Mouse (Mus musculus) ES-CJ7 (cell line): ENCODE data around the gene Ech1.

Source experiments
- DNase-seq: peaks from one replicate; pipeline ENCODE4 v3.0.0; 2011; ENCODE audit warnings: low read depth, low spot score

The Ech1 gene

DNA sequence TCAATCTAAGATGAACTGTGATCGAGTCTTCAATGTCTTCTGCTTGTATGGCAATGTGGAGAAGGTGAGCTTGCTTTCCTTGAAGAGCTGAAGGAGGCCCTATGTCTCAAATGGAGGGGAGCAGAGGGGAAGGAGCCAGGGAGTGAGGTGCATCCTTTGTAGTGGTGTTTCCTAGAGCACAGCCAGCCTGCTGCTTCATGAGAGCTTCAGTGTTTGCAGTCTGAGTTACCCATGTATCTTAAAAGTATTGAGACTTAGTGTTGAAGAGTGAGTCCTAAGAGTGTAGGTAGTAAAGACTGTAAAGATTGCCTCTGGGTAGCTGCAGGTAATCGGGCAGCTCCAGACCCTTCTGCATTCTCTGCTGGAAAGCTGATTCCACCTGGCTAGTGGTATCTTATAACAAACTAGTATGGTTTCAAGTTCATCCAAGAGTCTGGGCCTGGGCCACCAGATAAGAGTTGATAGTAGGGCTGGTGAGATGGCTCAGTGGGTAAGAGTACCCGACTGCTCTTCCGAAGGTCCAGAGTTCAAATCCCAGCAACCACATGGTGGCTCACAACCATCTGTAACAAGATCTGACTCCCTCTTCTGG, 6.1 kb upstream of the Ech1 start:
- no peak for DNase-seq

DNA sequence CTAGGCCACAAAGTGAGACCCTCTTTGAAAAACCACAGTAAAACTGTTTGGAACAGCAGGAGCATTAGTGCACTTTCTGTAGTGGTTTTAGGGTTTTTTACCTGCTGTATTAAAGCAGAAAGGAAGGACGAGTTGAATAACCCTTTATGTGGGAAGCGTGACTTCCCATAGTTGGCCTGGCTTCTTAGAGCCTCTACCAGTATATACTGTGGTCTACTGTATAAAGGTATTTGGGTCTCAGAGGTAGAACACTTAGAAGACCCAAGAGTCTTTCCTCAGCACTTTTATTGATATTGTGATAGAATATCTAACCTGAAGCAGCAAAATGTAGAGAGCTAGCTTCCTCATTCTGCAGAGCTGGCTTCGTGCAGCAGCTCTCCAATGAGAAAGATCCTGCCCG, 5.4 kb upstream of the Ech1 start:
- no peak for DNase-seq

DNA sequence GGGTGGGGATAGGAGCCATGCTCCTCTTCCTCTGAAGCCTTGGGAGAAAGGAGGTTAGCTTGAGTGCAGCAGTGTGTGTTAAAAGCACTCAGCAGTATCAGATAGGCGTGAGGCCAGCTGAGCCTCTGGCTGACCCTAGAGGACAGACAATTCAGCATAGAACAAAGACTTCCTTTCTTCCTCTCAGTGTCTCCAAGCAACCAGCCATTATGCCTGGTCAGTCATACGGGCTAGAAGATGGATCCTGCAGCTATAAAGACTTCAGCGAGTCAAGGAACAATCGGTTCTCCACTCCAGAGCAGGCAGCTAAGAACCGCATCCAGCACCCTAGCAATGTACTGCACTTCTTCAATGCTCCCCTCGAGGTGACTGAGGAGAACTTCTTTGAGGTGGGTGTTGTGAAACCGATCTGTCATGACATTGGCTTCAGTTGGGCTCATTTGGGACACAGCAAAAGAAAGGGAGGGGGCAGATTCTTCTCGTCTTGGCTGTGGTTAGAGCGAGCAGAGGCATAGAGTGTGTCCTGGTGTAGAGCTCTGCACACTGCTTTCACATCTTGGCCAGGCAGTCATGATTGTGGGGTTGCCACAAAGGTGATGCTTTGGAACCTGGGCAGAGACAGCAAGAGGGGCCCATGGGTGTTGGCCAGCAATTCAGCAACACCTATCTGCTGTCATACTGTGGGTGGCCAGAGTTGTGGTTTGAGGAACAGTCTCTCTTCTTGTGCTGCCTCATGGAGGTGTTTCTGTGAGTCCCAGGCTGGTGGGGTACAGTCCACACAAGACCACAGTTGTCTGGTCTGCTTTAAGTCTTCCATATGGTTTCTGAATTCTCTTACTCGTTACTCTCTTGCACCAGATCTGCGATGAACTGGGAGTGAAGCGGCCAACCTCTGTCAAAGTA, 4.4 kb upstream of the Ech1 start:
- no peak for DNase-seq

DNA sequence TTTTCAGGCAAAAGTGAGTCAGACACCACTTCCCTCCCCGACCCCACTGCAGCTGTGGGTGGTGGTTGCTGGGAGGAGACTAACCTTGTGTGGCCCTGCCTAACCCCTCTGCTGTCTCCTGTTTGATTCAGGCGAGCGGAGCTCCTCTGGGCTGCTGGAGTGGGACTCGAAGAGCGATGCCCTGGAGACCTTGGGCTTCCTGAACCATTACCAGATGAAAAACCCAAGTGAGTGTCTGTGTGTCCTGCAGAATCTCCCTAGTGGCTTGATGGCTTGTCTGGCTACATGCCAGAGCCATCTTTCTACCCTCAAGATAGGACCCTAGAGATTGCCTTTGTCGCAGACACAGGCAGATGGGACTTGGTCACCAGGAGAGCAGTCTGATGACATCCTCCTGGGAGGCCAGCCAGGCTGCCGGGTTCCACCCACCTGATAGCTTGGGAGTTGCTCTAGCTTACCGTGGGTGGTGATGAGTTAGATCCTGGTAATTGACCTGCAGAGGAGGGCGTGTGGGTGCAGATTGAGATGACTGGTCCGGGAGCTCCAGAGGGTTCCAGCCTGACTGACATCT, 3.7 kb upstream of the Ech1 start:
- DNase-seq, result no peak

DNA sequence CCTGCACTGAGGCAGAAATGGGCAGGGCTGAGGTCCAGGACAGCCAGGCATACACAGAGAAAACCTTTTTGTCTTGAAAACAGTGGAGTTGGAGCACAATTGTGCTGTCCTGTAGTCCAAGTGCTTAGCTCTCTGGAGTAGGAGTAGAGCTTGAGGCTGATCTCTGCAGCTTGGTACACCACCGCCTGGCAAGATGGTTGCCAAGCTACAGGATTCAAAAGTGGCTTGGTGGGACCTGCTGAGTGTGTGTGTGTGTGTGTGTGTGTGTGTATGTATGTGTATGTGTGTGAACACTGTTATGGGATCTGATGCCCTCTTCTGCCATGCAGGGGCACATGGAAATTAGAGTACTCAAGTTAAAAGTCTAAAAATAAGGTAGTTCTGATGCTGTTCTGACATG, 2.5 kb upstream of the Ech1 start:
- no peak for DNase-seq

DNA sequence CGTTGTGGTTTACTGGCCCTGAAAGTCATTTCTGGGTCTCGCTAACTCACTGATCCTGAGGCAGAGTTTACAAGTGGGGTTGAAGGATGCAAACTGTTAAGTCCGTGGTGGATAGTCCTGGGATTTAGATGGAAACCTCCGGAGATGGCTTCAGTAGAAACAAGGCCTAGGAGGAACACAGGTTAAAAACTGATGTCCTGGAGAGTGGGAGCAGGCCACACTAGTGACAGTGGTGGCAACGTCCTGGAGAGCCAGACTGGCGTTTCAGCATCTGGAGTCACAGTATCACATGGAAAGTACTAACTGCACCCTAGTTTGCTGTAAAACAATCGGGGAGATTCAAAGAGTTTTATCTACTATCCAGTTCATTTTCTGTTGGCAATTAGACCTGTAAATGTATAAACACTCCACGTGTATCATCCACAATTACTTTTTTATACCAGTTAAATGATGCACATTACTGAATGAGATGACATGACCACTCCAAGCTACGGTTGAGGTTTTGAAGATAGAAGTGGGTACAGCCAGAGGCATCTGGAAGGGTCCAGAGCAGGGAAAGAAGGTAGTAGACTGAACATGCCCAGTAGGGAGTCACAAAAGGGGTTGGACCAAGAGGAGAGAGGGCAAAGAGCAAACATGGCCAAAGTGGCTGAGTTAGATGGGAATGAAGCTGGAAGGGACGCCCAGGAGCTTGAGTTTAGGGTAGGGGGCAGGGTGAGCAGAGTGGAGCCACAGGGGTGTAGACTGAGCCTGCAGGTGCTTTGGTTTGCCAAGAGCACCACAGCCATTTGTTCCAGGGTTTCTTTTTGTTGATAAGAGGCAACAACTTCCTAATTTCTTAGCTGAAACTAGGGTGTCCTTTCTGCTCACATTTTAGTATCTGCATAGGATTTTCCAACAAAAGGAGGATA, 1.8 kb upstream of the Ech1 start:
- no peak for DNase-seq

DNA sequence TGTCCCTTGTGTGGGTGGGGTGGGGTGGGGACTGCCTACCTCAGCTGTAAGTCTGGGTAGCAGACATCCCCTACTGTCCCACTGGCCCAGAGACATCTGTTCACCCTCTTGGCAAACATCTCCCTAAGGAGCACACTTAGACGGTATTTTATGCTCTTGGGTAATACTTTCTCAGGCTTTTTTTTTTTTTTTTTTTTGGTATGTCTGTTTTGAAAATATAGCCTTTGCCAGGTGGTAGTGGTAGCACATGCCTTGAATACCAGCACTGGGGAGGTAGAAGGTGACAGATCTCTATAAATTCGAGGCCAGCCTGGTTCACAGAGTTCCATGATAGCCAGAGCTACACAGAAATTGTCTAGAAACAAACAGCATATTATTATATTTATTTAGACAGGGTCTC, 1.1 kb upstream of the Ech1 start:
- DNase-seq, result no peak

DNA sequence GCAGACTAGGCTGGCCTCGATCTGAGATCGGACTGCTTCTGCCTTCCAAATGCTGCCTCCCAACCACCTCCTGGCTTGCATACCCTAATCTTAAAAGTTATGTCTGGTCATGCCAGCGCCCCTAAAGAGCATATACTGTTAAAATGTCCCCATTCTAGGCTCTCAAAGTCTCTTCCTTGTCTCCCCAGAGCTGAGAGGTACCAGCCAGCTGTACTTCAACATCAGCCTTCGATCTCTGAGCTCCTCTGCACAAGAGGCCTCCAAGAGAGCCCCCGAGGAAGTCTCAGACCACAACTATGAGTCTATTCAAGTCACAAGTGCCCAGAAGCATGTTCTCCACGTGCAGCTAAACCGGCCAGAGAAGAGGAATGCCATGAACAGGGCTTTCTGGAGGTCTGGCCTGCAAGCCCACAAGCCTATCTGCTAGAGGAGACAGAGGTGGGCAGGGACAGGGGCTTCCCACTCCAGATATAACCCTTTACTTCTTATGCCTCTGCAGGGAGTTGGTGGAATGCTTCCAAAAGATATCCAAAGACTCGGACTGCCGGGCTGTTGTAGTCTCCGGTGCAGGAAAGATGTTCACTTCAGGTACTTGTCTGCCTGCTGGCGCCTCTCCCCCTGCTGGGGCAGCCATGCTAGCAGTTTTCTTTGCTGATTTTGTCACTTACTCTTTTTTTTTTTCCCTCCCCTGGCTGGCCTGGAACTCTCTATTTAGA, 827 bp downstream of the Ech1 start:
- DNase-seq, result no peak

DNA sequence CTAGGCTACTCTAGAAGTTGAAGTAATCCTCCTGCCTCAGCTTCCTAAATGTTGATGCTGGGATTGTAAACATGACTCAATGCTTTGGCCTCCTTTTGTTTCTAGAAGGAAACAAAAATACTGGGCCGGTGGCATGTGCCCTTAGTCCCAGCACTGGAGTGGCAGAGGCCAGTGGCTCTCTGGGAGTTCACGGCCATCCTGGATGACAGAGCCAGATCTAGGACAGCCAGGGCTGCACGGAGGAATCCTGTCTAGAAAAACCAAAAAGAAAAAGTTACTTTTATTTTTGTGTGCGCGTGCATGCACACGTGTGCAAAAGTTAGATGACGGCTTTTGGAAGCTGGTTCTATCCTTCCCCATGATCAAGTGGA, 1.4 kb downstream of the Ech1 start:
- DNase-seq, result no peak

DNA sequence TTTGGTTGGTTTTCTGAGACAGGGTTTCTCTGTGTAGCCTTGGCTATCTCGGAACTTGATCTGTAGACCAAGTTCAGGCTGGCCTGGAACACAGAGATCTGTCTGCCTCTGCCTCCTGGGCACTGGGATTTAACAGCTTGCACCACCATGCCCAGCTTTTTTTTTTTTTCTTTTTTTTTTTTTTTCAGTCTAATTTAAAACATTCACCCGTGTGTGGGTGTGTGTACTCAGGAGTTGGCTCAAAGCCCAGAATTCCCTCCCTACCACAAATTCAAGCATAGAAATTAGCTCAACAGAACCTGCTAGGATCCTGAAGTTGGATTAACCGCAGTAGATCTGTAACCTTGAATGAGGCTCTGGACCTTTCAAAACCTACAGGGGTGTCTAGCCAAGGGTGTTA, 2.3 kb downstream of the Ech1 start:
- DNase-seq, result no peak

DNA sequence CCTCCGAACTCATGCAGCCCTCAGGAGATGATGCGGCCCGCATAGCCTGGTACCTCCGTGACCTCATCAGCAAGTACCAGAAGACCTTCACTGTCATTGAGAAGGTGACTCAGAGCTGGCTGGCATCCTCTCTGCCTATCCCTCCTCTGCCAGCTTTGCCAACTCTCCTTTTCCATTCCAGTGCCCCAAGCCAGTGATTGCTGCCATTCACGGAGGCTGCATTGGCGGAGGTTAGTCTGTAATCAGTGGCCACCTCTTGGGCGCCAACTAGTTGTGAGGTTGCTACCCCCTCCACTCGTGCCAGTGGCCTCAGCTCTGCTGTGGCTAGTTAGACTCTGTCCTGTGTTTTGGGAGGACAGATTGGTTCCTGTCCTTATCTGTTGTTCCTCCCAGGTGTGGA, 4.8 kb downstream of the Ech1 start:
- no peak for DNase-seq

DNA sequence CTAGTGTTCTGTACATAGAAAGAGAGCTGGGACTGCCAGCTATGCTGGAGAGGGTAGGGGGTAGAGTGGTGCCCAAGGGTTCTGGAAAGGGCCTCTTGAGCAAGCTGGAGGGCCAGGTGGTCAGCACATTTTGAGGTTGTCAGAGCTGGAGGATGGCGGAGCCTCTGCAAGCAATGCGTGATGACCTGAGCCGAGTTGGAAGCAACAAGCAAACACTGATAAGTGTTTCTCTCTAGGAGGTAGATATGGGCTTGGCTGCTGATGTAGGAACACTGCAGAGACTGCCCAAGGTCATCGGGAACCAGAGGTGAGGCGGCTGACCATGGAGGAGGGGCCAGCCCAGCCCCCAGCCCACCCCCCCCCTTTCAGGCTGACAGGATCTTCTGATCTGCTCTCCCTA, 6.0 kb downstream of the Ech1 start:
- DNase-seq, result no peak

DNA sequence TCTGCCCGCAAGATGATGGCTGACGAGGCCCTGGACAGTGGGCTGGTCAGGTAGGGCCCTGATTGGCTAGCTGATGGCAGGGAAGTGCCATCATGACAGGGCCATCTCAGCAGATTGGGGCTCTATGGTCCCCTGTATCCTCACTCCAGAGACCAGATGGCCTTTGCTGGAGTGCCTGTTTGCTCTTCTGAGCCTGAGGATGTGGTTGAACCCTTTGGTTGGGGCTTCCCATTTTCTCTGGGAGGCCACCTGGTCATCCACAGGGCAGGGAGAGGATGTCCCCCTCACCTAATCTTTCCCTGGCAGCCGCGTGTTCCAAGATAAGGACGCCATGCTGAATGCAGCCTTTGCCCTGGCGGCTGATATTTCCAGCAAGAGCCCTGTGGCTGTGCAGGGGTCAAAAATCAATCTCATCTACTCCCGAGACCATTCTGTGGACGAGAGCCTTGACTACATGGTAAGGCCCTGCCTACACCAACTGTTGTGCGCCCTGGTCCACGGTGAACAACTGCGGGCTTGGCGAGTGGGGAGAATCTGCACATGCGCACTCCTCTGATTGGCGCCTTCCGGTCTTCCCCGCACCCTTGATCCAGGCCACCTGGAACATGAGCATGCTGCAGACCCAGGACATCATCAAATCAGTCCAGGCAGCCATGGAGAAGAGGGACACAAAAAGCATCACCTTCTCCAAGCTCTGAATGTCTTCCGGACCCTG, 6.6 kb downstream of the Ech1 start:
- DNase-seq, result no peak

DNA sequence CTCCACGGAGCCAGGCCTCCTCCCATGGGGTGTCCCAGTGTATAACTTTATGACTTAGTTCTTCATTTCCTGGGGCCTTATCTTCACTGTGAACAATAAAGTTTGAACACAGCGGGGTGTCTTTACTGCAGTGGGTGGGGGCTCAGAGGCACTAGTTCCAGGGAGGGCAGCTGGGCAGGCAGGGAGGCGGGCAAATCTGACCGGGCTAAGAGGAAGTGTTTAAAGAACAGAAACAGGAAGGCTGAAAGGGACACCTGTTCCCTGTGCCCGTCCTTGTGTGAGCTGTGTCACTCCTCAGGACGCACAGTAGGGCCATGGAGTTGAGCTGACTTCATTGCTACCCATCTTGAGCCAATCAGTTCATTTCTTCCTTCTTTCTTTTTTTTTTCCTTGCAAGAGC, 7.1 kb downstream of the Ech1 start:
- DNase-seq, result no peak

DNA sequence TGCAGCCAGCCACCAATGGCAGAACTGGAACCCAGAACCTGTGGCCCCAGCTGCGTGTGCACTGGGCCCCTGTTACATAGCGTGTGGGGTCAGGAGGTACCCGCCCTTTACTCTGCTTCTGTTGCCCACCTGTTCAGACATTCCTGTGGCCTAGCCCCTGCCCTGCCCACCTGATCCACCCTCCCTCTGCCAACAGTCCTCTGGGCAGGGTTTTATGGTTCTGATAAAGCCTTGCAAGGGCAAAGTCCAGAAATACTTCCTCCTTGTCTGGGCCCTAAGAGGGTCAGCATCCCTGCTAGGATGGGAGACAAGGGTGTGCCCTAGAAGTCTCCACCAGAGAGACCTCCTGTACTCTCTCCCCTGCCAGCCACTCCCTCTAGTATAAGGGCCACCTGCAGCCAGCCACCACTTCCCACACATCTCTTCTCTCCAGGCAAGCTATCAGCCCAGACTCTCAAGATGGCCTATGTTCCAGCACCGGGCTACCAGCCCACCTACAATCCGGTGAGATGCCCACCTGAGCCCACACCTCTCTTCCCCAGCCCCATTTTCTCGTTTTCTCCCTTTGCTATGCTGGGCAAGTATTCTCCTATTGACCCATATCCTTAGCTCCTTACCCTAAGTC, 8.8 kb downstream of the Ech1 start, which contains the start of gene Lgals4:
TSS of gene Lgals4 (plus strand) at position 132 of the 625 bp plus-strand sequence.
- DNase-seq, result no peak

DNA sequence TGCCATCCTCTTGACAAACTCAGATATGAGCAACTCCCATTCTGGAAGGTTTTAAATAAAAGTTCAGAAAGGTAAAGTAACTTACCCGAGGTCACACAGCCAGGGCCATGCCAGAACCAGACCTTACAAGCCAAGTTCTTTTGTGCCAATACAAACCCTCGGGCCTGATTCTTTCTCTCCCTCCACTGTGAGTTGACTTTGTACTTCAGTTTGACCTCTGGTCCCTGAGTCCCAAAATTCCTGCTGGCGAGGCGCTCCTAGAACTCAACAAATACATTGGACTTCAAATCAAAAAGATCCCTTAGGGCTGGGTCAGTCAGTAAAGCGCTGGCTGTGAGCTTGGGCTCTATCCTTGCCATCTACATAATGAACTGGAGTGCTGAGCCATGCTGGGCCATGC, 11.9 kb downstream of the Ech1 start:
- DNase-seq, result no peak

DNA sequence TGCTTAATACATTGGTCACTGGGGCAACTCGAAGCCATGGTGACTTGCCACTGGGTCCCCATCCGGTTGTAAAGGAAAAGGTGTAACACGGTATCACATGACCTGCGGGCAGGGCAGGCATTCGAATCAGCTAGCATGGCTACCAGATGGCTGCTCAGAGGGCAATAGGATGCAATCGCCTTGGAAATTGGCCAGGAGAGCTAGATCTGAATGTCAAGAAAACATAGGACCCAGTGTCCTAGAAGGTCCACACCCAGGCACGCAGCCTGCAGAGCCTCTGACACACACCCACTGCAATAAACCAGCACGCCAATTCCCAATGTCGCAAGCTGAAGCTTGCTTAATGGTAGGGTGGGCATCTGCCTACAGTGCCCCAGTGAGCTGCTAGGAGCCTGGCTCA, 13.3 kb downstream of the Ech1 start:
- DNase-seq, result no peak

DNA sequence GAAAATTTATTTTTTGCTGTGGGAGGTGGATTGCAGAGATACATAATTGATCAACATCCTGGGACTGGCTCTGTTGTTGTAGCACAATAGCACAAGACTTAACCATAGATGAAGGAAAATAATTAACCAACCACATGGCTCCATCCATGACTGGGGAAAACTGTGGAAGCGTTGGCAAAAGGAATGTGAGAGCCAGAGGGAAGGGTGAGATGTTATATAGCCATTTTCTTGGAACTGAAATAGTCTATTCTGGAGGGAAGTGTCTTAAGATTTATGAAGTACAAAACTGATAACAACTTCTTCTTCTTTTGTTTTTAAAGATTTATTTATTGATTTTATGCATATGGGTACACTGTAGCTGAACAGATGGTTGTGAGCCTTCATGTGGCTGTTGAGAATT, 22.3 kb downstream of the Ech1 start:
- no peak for DNase-seq

DNA sequence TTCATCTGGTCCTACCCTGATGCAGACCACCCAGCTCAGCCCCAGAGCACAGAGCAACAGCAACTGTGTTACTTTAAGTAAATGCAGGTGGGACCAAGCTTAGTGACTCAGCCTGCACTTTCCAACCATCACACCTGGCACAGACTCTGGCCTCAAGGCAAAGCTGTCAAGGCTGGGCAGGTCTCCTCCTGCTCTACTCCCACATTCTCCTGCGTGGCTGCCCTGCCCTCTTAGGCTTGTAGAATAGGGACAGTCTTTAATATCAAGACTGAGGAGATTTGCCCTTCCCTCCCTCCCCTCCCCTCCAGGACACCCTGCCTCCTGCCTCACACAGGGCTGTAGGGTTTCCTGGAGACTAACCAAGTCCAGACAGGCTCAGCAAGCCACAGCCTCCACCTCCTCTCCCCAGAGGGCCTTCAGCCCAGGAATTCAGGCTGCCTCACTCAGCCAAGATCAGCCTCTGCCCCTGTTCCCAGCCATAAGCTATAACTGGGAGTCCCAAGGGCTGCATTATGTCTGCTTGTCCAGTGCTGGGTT, 24.8 kb downstream of the Ech1 start:
- DNase-seq, result no peak

DNA sequence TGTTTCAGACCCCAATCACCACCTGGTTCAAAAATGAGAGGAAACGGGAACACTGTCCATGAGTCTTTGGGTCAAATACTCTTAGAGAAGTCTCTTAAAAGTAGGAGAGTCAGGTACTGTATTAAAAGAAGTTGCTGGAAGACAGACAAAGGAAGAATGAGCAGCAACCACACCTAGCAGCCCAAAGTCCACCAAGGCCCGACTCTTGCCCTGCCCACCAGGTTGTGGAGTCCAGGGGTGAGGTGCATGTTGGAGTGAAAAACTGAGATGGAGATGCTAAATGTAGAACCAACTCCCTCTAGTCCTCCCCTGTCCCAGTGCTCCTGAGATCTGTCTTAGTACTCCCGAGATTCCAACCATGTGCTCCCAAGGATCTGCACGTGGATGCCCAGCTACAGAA, 25.6 kb downstream of the Ech1 start:
- no peak for DNase-seq
